Mouse (Mus musculus) urinary bladder, adult 2 months (tissue): ENCODE results near the gene Hras. TPM values are rescaled to one million over a fixed set of nuclear protein-coding genes. Genes with fewer than 3 reads are reported as not detected.
A peak's percentile ranks its signal among the peaks of the same experiment; 100 is the strongest.

ENCODE experiments used
- DNase-seq: peaks from one replicate; pipeline ENCODE4 v3.0.0; 2022; ENCODE audit warnings: low spot score
- polyA plus RNA-seq: library from polyadenylated mRNA; depleted of rRNA; stranded (reverse); fragments of >200 nt; gene quantifications from 2 replicates; pipeline ENCODE4 v1.2.3, GENCODE M21; 2012; rRNA removed

Hras gene
- polyA plus RNA-seq, 1 experiment, result 129 TPM

DNA sequence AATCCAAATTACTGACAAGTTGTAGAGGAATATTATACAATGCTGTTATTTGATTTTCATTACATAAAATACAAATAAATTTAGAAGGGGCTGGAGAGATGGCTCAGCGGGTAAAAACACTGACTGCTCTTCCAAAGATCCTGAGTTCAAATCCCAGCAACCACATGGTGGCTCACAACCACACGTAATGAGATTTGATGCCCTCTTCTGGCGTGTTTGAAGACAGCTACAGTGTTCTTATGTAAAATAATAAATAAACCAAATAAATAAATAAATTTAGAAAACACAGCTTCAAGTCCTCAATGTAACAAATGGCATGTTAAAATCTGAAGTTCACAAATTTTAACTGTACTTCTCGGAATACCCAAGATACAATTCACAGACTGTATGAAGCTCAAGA lies 18.7 kb downstream of the Hras start:
- no peak for DNase-seq

DNA sequence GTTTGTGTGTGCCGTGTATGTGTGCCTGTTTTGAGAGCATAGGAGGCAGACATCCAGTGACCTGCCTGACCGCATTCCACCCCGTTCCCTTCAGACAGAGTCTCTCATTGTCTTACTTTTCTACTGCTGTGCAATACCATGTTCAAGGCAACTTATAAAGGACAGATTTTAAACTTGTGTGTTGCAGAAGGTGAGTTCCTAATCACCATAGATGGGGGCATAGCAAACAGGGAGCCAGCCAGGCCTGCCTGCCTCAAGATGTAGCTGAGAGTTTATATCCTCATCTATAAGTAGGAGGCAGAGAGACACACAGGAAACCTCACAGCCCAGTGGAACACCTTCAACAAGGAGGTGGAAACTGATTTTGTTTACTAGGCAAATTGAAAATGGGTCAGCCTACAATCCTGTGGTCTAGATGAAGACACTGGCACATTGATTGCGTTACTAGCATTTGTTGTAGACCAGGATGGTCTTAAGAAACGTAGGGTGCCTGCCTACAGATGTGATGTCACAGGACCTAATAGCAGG lies 20.4 kb downstream of the Hras start:
- DNase-seq, result no peak

DNA sequence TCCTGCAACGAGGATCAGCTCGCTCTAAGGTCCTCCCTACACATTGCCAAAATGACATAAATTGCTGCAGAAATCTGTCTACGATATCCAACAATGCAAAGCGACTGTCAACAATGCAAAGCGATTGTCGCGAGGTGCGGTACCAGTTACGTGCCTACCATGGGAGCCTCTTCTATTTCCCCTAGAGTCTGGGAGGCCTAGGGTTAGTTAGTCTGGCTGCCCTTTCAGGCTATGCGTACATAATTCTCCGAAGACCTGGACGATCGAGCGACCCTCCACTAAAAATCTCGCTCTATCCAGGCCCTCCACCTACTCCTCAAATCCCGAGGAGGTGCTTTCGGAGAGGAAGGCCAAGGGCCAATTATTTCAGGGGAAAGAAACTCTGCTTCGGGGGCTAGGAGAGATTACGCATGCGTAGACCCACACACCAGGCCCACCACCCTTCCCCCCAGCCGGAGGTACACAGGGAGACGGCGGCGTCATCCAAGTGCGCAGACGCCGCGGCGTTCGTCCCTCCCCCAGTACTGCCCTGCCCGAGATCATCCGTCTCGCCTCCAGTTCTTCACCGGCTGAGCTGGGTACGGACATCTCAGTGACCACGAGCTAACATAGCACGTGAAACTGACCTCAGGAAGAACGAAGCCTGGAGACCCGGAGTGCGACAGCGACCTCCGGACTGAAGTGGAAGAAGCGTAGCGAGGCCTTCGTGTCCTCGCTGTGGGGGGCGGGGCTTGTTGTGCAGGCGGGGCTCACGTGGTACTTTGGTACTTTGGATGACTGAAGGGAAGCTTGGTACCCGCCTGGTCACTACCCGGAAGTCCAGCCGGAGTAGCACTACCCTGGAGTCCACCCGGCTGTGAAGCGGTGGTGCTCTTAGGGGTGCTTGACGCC lies 21.4 kb downstream of the Hras start, which contains the start of gene Rnh1:
Gene Rnh1 (minus strand): TSS at position 742 of the 891 bp plus-strand sequence.
- peak; percentile 79 for DNase-seq

DNA sequence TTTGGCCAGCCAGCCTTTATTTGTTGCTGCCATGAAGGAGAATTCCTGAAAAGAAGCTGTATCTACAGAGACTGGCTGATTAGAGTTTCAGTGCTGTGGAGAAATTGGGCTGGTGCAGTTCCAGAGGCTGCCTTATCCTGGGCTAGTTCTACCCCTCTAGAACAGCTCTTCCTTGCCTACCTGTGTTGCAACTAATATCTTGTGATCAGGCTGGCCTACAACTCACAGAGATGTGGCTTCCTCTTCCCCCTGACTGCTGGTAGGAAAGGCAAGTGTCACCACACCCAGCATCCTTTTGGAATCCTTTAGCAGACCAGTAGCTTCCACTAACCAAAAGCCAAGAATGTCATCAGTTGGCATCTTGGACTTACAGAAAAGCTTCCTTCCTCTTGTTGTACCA lies 23.9 kb downstream of the Hras start:
- DNase-seq, result no peak

DNA sequence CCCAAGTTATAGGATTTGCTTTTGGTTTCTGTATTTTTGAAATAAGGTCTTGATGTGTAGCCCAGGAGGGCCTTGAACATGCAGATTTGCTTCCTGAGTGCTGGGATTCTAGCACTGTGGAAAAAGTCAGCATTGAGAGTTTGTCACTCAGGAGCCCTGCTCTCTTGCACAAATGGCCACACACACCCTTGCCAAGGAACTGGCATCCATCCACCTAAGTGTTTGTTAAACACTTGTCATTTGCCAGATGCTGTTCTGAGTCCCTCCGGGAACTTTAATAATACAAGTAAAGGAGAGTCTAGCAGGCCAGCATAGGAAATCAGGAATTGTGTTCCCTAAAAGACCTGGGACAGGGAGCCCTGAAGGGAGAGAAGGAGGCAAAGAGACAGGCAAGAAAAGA lies 24.5 kb downstream of the Hras start:
- DNase-seq, result no peak

DNA sequence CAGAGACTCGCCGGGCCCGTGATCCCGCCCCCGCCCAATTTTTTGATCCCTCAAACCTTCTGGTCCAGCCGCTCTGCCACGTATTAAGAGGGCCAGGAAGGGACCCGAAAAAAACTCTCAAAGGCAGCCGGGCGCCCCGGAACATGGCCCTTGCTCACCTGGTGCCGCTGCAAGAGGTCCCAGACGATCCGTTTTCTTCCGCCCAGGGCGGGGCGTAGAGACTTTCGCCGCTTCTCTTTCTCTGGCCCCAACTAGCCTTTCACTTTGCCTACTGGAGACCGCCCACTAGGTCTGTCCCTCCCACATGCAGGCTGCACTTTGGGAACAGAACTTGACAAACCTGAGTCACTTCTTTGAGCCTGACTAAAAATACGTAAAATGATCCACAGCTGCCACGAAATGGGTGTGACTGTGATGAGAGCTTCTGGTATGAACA lies 25.3 kb downstream of the Hras start:
- peak; percentile 59 for DNase-seq

DNA sequence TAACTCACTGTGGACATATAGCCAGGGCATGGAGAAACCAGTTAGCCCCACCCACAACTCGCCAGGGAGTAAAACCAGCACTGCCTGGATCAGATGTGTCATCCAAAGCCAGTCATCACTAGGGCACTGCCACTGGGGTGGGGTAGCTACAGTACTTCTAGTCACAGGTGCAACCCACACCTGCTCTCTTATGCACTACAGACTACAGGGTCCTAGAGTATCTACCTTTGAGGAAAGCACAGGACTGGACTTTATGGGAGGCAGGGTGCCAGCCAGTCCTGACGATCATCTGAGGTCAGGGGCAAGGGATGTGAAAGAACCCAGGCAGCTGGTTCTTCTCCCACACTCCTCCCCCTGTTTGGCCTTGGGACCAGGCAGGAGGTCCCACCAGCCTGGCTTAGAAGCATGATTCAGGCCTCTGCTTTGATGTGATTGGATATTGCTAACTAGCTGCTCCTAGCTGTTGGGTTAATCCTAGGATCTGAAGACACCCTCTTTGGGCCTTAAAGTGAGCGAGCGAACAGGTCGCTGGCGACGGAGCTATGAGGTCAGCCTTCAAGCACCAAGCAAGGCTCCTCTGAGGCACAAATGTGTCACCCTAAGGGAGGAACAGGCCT lies 25.8 kb downstream of the Hras start:
- peak; percentile 36 for DNase-seq

DNA sequence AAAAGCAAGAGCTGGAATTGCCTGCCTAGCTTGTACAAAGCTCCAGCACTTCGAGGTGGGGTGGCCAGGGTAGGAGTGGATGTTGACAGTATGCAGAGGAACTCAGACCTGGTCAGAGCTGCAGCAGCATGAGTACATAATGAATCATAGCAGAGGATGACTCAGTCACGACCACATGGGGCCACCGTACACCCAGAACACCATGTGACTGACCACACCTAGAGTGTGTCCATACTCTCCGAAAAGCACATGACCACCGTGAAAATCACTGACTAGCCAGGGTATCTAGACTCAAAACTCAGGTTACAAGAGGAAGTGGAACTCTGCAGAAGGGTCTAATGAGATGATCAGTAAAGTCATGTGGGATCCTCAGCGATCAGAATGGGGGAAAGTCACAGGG lies 29.0 kb downstream of the Hras start:
- no peak for DNase-seq

DNA sequence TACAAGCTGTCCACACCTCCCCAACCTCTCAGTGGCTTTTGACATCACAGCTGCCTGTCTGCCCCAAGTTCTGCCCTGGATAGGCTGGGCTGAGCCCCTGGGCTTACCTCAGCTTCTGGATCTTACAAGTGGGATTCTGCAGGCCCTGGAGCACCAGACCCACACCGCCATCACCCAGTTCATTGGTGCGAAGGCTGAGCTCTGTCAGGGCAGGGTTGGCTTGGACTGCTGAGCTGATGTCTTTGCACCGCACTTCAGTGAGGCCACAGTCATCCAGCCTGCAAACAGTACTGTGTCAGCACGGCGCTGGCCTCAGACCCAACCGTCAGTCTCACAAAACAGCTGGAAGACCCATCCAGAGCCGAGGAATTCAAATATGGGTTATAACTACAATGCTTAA lies 29.4 kb downstream of the Hras start:
- no peak for DNase-seq

DNA sequence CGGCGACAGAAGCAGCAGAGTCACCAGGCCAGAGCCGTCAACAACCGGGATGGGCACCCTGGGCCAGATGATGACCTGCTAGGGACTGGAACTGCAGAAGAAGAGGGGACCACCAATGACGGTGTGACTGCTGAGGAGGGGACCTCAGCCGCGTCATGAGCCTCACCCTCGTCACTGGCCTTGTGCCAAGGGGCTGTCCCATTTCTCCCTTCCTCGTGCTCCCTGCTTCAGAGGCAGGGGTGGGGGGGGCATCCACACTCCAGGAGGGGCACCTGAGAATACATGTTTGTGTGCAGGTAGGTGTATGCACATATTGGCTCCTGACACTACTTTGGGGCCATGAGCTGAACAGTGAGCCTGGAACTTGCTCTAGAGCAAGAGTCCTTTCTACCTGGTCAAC lies 38.4 kb downstream of the Hras start:
- no peak for DNase-seq

DNA sequence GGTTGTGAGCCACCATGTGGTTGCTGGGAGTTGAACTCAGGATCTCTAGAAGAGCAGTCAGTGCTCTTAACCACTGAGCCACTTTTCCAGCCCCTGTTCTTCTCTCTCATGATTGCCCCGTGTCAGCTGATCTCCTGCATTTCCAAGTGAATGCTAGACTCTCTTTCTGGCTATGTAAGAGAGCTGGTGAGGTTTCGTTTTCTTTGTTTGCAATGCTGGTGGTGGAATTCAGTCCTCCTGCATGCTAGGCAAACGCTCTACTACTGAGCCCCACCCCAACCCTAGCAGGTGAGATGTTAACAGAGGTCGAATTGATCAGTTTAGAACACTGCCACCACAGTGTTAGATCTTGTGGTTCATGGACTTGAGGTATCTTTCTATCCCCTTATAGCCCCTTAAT lies 45.2 kb downstream of the Hras start:
- no peak for DNase-seq

DNA sequence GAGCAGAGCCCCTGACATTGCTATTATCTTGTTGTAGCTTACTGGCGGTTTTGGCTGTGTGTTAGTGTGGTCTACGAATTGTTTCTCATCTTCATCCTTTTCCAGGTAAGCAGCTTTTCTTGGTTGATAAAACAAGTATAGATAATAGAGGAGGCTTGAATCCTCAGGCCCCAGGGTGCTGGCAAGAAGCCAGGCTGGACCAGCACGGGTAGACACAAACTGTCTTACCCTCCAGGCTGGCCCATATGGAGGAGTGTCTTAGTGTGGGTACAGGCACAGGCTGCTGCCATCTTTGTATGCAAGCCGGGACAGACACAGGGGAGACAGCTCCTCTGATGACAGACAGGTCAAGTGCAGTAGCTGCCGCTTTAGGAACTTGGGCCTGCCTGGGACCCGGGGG lies 46.8 kb downstream of the Hras start:
- no peak for DNase-seq

DNA sequence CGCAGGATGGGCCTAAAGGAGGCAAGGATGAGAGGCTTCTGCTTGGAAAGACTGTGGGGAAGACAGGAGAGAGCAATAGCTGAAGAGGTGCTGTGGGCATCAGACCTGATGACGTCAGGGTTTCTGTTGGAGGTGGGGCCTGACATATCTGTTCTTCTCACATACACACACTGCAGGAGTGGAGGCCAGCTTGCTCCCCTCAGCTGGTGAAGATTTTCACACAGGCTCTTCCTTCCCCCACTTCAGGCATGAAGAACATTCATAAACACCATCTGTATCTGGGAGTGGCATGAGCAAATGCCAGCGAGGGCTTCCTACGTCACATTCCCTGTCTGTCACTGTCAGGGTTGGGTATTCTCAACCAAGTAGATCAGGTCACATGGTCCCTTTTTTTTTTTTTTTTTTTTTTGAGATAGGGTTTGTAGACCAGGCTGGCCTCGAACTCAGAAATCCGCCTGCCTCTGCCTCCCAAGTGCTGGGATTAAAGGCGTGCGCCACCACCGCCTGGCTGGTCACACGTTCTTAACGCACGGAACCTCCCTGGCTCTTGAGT lies 47.7 kb downstream of the Hras start:
- DNase-seq, result no peak

DNA sequence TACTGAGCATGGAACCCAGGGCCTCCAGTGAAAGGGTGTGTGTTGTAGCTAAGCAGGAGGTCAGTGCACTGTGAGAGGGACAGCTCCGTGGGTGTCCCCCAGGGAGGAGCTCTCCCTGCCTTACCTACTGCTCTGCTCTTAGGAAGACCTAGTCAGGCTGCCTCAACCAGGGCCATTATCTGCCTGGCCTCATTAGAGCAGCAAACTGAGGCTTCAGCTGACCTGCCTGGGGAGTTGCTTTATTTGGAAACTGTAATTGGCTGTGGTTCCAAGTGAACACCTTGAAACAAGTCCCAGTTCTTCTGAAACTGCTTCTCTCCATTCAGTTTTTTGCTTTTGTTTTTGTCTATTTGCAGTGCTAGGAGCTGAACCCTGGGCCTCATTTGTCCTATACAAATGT lies 48.4 kb downstream of the Hras start:
- no peak for DNase-seq

DNA sequence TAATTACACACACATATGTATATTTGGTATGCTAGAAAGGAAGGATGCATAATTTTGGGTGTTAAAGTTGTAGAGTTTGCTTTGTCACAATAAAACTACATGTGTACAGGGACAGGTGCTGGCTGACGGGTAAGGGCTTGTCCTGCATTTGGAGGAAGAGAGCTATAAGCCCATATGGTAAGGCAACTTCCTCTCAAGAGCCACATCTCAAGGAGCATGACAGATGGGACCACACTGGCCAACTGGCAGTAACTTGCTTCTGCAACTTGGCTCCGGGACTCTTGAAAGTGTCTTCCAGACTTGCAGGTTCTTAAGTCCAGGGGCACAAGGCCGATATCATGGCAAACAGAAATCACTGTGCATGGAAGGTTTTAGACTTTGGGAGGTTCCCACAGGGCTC lies 49.2 kb downstream of the Hras start:
- DNase-seq, result no peak

DNA sequence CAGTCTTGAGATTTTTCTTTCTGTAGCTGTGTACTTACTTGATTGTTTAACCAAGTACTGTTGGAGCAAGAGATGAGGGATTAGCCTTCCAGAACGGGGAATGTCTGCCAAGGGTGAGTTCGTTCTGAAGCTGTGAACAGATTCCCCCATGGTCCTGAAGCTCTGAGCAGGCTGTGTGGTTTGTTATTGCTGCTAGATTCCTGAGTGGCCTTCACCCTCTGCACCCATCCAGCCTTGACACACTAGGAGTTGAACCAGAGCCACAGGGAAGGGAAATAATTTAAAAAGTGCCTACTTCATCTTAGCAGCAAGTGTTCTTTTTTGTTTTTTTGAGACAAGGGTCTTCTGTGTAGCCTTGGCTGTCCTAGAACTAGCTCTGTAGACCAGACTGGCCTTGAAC lies 49.9 kb downstream of the Hras start:
- DNase-seq, result no peak

DNA sequence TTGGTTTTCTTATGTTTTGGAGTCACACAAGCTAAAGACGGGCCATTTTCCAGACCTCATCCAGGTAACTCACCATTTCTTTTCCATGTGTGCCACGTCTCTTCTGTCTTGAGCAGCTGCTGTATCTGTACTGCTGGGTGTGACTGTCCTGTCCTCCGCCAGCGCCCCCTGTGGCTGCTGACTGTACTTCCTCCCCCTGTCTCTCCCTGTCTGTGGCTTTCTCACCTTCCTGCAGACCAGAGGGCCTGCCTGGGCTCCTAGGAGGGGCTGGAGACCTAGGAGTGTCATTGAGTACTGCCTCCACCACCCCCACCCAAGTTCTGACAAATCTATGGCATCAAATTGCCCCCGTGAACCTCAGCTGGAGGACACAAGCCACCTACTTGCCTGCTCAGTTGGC lies 50.7 kb downstream of the Hras start:
- DNase-seq, result no peak

DNA sequence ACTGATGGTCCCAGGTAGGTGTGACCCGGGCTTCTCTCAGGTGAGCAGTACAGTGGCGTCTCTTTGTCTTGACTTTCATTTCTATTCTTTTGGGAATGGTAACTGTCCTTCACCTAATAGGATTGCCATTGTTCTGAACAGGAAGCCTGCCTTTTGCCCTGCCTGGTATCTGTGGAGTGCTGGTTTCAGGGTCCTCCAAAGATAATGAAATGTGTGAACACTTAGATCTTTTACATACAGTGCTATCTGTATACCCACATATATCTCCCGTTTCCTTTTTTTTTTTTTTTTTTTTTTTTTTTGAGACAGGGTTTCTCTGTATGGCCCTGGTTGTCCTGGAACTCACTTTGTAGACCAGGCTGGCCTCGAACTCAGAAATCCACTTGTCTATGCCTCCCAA lies 52.5 kb downstream of the Hras start:
- no peak for DNase-seq

Other genes with a start within 250 kb of the Hras start
- 1.3 and 1.7 TPM in 2 replicates for gene Ifitm5, start 243.7 kb downstream of the Hras start, polyA plus RNA-seq
- gene Gm45717, start 238.1 kb downstream of the Hras start, polyA plus RNA-seq, result not detected in 2 replicates
- gene Ifitm2, start 238.0 kb downstream of the Hras start, polyA plus RNA-seq, result 860 and 924 TPM in 2 replicates
- gene Ifitm1, start 226.8 kb downstream of the Hras start, polyA plus RNA-seq, result 240 and 346 TPM in 2 replicates
- 596 and 696 TPM in 2 replicates for gene Ifitm3, start 183.2 kb downstream of the Hras start, polyA plus RNA-seq
- gene Ifitm6, start 176.1 kb downstream of the Hras start, polyA plus RNA-seq, result 7.5 and 8.8 TPM in 2 replicates
- not detected in 2 replicates for gene Gm17387, start 164.9 kb downstream of the Hras start, polyA plus RNA-seq
- 0.45 and 0.55 TPM in 2 replicates for gene B4galnt4, start 132.9 kb downstream of the Hras start, polyA plus RNA-seq
- 26.5 and 27.7 TPM in 2 replicates for gene Pkp3, start 115.8 kb downstream of the Hras start, polyA plus RNA-seq
- 13.8 and 15.0 TPM in 2 replicates for gene Sigirr, start 93.4 kb downstream of the Hras start, polyA plus RNA-seq
- gene Ano9, start 76.2 kb downstream of the Hras start, polyA plus RNA-seq, result 7.5 and 13.7 TPM in 2 replicates
- 25.6 and 27.7 TPM in 2 replicates for gene Ptdss2, start 71.6 kb downstream of the Hras start, polyA plus RNA-seq
- 126 and 135 TPM in 2 replicates for gene Rnh1, start 21.1 kb downstream of the Hras start, polyA plus RNA-seq
- 5.2 and 5.8 TPM in 2 replicates for gene Lrrc56, start 152 bp upstream of the Hras start, polyA plus RNA-seq
- gene Lmntd2, start 20.1 kb upstream of the Hras start, polyA plus RNA-seq, result 8.4 and 11.6 TPM in 2 replicates
- gene Rassf7, start 21.9 kb upstream of the Hras start, polyA plus RNA-seq, result 97.6 and 157 TPM in 2 replicates
- gene Phrf1, start 34.8 kb upstream of the Hras start, polyA plus RNA-seq, result 16.4 and 30.4 TPM in 2 replicates
- 21.2 and 23.3 TPM in 2 replicates for gene Irf7, start 72.5 kb upstream of the Hras start, polyA plus RNA-seq
- 0.07 TPM in 1 of 2 replicates, not detected in the other for gene Cdhr5, start 82.8 kb upstream of the Hras start, polyA plus RNA-seq
- 0.41 and 1.3 TPM in 2 replicates for gene Sct, start 85.1 kb upstream of the Hras start, polyA plus RNA-seq
- gene Drd4, start 98.0 kb upstream of the Hras start, polyA plus RNA-seq, result 0.06 and 0.21 TPM in 2 replicates
- 14.6 and 22.8 TPM in 2 replicates for gene Deaf1, start 133.7 kb upstream of the Hras start, polyA plus RNA-seq
- gene Tmem80, start 133.7 kb upstream of the Hras start, polyA plus RNA-seq, result 34.1 and 42.5 TPM in 2 replicates
- 79.7 and 109 TPM in 2 replicates for gene Eps8l2, start 144.9 kb upstream of the Hras start, polyA plus RNA-seq
- gene Taldo1, start 198.2 kb upstream of the Hras start, polyA plus RNA-seq, result 269 and 320 TPM in 2 replicates
- 48.3 and 59.2 TPM in 2 replicates for gene Gatd1, start 220.1 kb upstream of the Hras start, polyA plus RNA-seq
- gene Cend1, start 235.5 kb upstream of the Hras start, polyA plus RNA-seq, result 1.3 and 3.4 TPM in 2 replicates
- gene Slc25a22, start 243.9 kb upstream of the Hras start, polyA plus RNA-seq, result 42.0 and 55.2 TPM in 2 replicates